Mouse (Mus musculus) cerebellum, postnatal 14 days (tissue): ENCODE data around the gene Olfr1180.
"Not testable (repeated sequence)": the region's sequence is repeated elsewhere in the genome, so short reads cannot be mapped to it uniquely, and the experiment has no call there.

Experiments used
- DNase-seq, 2 experiments: peaks; one replicate each; pipeline ENCODE4 v3.0.0; 2021; ENCODE audit warnings: mixed read lengths in 2 of 2

Olfr1180 gene

GRCm38 (mm10) chr2:88419051-88419450, at the start of gene Olfr1180:
Gene Olfr1180 (minus strand): TSS chr2:88419151.
- no peak for DNase-seq

- DNase-seq: not testable (repeated sequence)
Measured at GRCm38 (mm10) chr2:88454567-88454966, 35.6 kb upstream of the Olfr1180 start, which contains the start of gene Olfr1183. Gene Olfr1183 (plus strand): TSS chr2:88454867.

- DNase-seq: no peak
Measured at GRCm38 (mm10) chr2:88449031-88449430, 30.1 kb upstream of the Olfr1180 start, which contains the start of gene Gm13757. Gene Gm13757 (minus strand): TSS chr2:88449131.

GRCm38 (mm10) chr2:88426071-88426470, 7.1 kb upstream of the Olfr1180 start, which contains the start of gene Olfr1181:
Gene Olfr1181 (minus strand): TSS chr2:88426171.
- DNase-seq: no peak

- DNase-seq: no peak
Measured at GRCm38 (mm10) chr2:88406353-88406752, 12.6 kb downstream of the Olfr1180 start, which contains the start of gene Olfr1179. Gene Olfr1179 (minus strand): TSS chr2:88406453.

- no peak for DNase-seq
Measured at GRCm38 (mm10) chr2:88386762-88387161, 32.2 kb downstream of the Olfr1180 start, which contains the start of gene Olfr1178. Gene Olfr1178 (plus strand): TSS chr2:88387062.
